Mouse (Mus musculus): Measurements from ENCODE around the gene Cdc26.

DNA sequence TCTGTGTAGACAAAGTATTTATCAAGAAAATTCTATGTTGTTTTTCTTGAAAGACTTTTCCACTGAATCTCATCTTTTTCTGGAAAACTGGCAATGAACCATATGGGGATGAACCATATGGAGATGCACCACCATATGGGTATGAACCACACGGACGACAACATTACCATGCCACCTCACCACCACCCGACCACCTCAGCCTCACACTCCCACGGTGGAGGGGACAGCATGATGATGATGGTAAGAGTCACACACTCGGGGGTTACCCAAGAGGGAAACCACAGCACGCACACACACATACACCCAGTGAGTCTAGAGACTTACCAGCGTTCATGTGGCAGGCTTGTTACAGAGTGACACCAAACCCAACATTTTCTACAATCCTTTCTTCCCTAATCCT, 23.0 kb downstream of the Cdc26 start:
- TF ChIP-seq CTCF (IDR thresholded peaks at IDR 0.05; ENCODE audit: low read depth) (no peak), EP300 (IDR thresholded peaks at IDR 0.05; ENCODE audit: low read depth) (no peak)
